Mouse (Mus musculus) forebrain, postnatal 0 days (tissue): ENCODE results near the gene Plin5. TPM values are rescaled to one million over a fixed set of nuclear protein-coding genes. Genes with fewer than 3 reads are reported as not detected.
A peak's percentile ranks its signal among the peaks of the same experiment; 100 is the strongest.
"Not testable (repeated sequence)": the region's sequence is repeated elsewhere in the genome, so short reads cannot be mapped to it uniquely, and the experiment has no call there.

Experiments used
- ATAC-seq: fragments of 200-750 bp; cut with Nextera tagmentation; 2 replicates; pipeline ENCODE4 v1.8.0; 2017; ENCODE audit warnings: mild to moderate bottlenecking, moderate library complexity
- DNase-seq: peaks from one replicate; pipeline ENCODE4 v3.0.0-alpha.2; 2015
- H3K27ac ChIP-seq: fragments of 300-500 bp; sonication (generic); 2 replicates; pipeline ENCODE4 v1.5.1; 2014; ENCODE audit warnings: low read depth, mild to moderate bottlenecking, antibody characterized with exemption, low read length, moderate library complexity, mixed read lengths
- H3K27me3 ChIP-seq: fragments of 300-500 bp; sonication (generic); 2 replicates; pipeline ENCODE4 v1.6.1; 2014; ENCODE audit warnings: mild to moderate bottlenecking, low read length, mixed read lengths; ENCODE audit not compliant: insufficient read depth
- H3K36me3 ChIP-seq: fragments of 300-500 bp; sonication (generic); 2 replicates; pipeline ENCODE4 v1.6.1; 2014; ENCODE audit warnings: mild to moderate bottlenecking, moderate library complexity; ENCODE audit not compliant: insufficient read depth
- H3K4me1 ChIP-seq: fragments of 300-500 bp; sonication (generic); 2 replicates; pipeline ENCODE4 v1.6.1; 2014; ENCODE audit warnings: antibody characterized with exemption; ENCODE audit not compliant: insufficient read depth
- H3K4me2 ChIP-seq: fragments of 300-500 bp; sonication (generic); 2 replicates; pipeline ENCODE4 v1.6.1; 2014; ENCODE audit warnings: low read depth, mild to moderate bottlenecking, moderate library complexity
- H3K4me3 ChIP-seq: fragments of 300-500 bp; sonication (generic); 2 replicates; pipeline ENCODE4 v1.5.1; 2014; ENCODE audit warnings: low read depth, low read length, mixed read lengths
- H3K9ac ChIP-seq: fragments of 300-500 bp; sonication (generic); 2 replicates; pipeline ENCODE4 v1.6.1; 2014; ENCODE audit warnings: mild to moderate bottlenecking
- H3K9me3 ChIP-seq: fragments of 300-500 bp; sonication (generic); 2 replicates; pipeline ENCODE4 v1.6.1; 2016; ENCODE audit warnings: low read length
- CTCF ChIP-seq: sonication (generic); IDR thresholded peaks from 2 replicates; pipeline ENCODE4 v1.5.1; 2016; ENCODE audit warnings: antibody characterized with exemption, control low read depth, low read depth
- WGBS: fragments of 180-500 bp; shearing (Covaris S2); extraction: QIAGEN DNeasy Blood & Tissue Kit; methylation state at CpG from one replicate; pipeline ENCODE4 v1.1.7; 2014; 5-methylcytosine and 5-hydroxymethylcytosine counted together
- polyA plus RNA-seq: library from polyadenylated mRNA; unstranded; fragments of >200 nt; fragmentation: Nextera tagmentation; extraction: Ambion mirVana; gene quantifications from 2 replicates; pipeline ENCODE4 v1.2.1, GENCODE M21; 2015
- total RNA-seq: library from RNA; depleted of rRNA; stranded (reverse); fragments of >200 nt; gene quantifications from 2 replicates; pipeline ENCODE4 v1.2.3, GENCODE M21; 2014; rRNA removed

Gene Plin5
- total and polyA plus RNA-seq, 2 experiments from 2014 or later: 2.7 to 3.9 TPM

GRCm38 (mm10) chr17:56072243-56072642, 45.2 kb downstream of the Plin5 start:
- ATAC-seq (no peak), DNase-seq (no peak)
- peaks cover 57% of the 10 kb centered on the region for H3K36me3 ChIP-seq
- no peaks in the 10 kb centered on the region for H3K9me3 ChIP-seq
- WGBS: 89% methylated on average over 5 of the region's 5 CpGs
- H3K4me3 ChIP-seq: no peak overlapping the region
- H3K4me2 ChIP-seq: no peak overlapping the region
- TF ChIP-seq CTCF: no peak
- no peak overlapping the region for H3K9ac ChIP-seq
- H3K4me1 ChIP-seq: peaks cover 7% of the 10 kb centered on the region; the same call in 1 of the 2 replicates
- H3K27ac ChIP-seq: no peak overlapping the region
- H3K27me3 ChIP-seq: no peaks in the 10 kb centered on the region

- Histone ChIP-seq H3K27me3 (no peaks in the 10 kb centered on the region), H3K36me3 (peaks cover 62% of the 10 kb centered on the region), H3K4me3 (no peak overlapping the region), H3K4me2 (no peak overlapping the region), H3K4me1 (peaks cover 7% of the 10 kb centered on the region; the same call in 1 of the 2 replicates), H3K9ac (no peak overlapping the region), H3K27ac (no peak overlapping the region), H3K9me3 (no peaks in the 10 kb centered on the region)
- ATAC-seq (no peak), DNase-seq (no peak)
- no peak for TF ChIP-seq CTCF
Observed at GRCm38 (mm10) chr17:56071126-56071525, 46.3 kb downstream of the Plin5 start.

GRCm38 (mm10) chr17:56069066-56069465, 48.3 kb downstream of the Plin5 start:
- H3K4me2 ChIP-seq: no peak overlapping the region
- 95% methylated on average over 14 of the region's 14 CpGs for WGBS
- DNase-seq (no peak), ATAC-seq (no peak)
- no peak overlapping the region for H3K4me3 ChIP-seq
- no peaks in the 10 kb centered on the region for H3K9me3 ChIP-seq
- peaks cover 70% of the 10 kb centered on the region for H3K36me3 ChIP-seq
- peaks cover 4% of the 10 kb centered on the region; the same call in 1 of the 2 replicates for H3K4me1 ChIP-seq
- no peaks in the 10 kb centered on the region for H3K27me3 ChIP-seq
- H3K27ac ChIP-seq: no peak overlapping the region
- no peak overlapping the region for H3K9ac ChIP-seq
- no peak for TF ChIP-seq CTCF

- no peak for DNase-seq
- no peak overlapping the region for H3K4me2 ChIP-seq
Observed at GRCm38 (mm10) chr17:56066451-56066850, 50.9 kb downstream of the Plin5 start.

DNA sequence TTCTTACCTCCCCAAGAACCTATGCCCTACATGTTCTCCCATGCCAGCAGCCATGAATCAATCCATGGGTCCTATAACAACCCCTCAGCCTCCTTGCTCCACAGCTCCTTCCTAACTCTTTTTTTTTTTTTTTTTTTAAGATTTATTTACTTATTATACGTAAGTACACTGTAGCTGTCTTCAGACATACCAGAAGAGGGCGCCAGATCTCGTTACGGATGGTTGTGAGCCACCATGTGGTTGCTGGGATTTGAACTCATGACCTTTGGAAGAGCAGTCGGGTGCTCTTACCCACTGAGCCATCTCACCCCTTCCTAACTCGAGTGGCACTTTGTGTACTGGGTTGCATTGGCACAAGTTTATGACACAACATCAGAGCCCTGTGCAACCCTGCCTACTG, 51.7 kb downstream of the Plin5 start:
- H3K9me3 ChIP-seq, DNase-seq, ATAC-seq, H3K4me3 ChIP-seq, H3K27me3 ChIP-seq, H3K27ac ChIP-seq, H3K4me2 ChIP-seq, H3K9ac ChIP-seq, H3K4me1 ChIP-seq: not testable (repeated sequence)
- peak; percentile 31; the same call in 1 of the 2 replicates for TF ChIP-seq CTCF
- WGBS: 86% methylated on average over 6 of the region's 6 CpGs
- H3K36me3 ChIP-seq: peaks cover 59% of the 10 kb centered on the region

More at GRCm38 (mm10) chr17:56066451-56066850, 50.9 kb downstream of the Plin5 start:
- Histone ChIP-seq H3K36me3 (peaks cover 66% of the 10 kb centered on the region), H3K9me3 (no peaks in the 10 kb centered on the region), H3K4me1 (no peaks in the 10 kb centered on the region), H3K27ac (no peak overlapping the region), H3K9ac (no peak overlapping the region), H3K27me3 (no peaks in the 10 kb centered on the region), H3K4me3 (no peak overlapping the region)
- no peak for TF ChIP-seq CTCF
- ATAC-seq: no peak

DNA sequence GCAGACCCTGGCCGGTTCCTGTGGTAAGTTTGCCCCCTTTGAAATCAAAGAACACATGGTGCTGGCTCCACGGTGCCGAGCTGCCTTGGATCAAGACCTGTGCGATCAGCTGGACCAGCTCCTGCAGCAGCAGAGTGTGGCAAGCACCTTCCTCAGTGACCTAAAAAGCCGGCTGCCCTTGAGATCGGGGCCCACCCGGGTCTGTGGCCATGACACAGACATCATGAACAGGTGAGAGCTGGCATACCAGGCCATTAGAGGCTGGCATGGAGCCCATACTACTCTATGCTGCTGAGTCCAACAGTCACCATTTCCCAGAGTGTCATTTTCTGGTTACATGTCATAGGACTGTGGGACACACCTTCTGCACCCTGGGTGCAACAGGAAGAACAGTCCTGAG, 55.3 kb downstream of the Plin5 start:
- H3K36me3 ChIP-seq: peaks cover 35% of the 10 kb centered on the region
- no peaks in the 10 kb centered on the region for H3K4me1 ChIP-seq
- no peak overlapping the region for H3K4me3 ChIP-seq
- ATAC-seq (no peak), DNase-seq (no peak)
- no peaks in the 10 kb centered on the region for H3K9me3 ChIP-seq
- H3K27me3 ChIP-seq: no peaks in the 10 kb centered on the region
- TF ChIP-seq CTCF: no peak
- H3K27ac ChIP-seq: no peak overlapping the region
- H3K4me2 ChIP-seq: no peak overlapping the region
- H3K9ac ChIP-seq: no peak overlapping the region
- 92% methylated on average over 7 of the region's 7 CpGs for WGBS

Other genes starting within 250 kb of the Plin5 start
- gene Zfp119a, start 238.7 kb downstream of the Plin5 start, total RNA-seq: 8.8 and 15.1 TPM in 2 replicates
- gene Zfp119a, start 238.7 kb downstream of the Plin5 start, polyA plus RNA-seq: 4.6 and 6.9 TPM in 2 replicates
- 11.5 and 14.9 TPM in 2 replicates for gene Zfp959, start 225.5 kb downstream of the Plin5 start, total RNA-seq
- gene Zfp959, start 225.5 kb downstream of the Plin5 start, polyA plus RNA-seq: 6.2 and 8.4 TPM in 2 replicates
- 5.7 and 6.5 TPM in 2 replicates for gene Zfp119b, start 168.1 kb downstream of the Plin5 start, total RNA-seq
- gene Zfp119b, start 168.1 kb downstream of the Plin5 start, polyA plus RNA-seq: 5.4 and 6.0 TPM in 2 replicates
- 2.1 and 3.4 TPM in 2 replicates for gene Ebi3, start 165.0 kb downstream of the Plin5 start, total RNA-seq
- 6.4 and 7.7 TPM in 2 replicates for gene Ebi3, start 165.0 kb downstream of the Plin5 start, polyA plus RNA-seq
- 12.9 and 15.2 TPM in 2 replicates for gene Yju2, start 158.5 kb downstream of the Plin5 start, total RNA-seq
- 12.9 and 15.2 TPM in 2 replicates for gene Yju2, start 158.5 kb downstream of the Plin5 start, polyA plus RNA-seq
- 124 and 152 TPM in 2 replicates for gene Shd, start 147.1 kb downstream of the Plin5 start, total RNA-seq
- gene Shd, start 147.1 kb downstream of the Plin5 start, polyA plus RNA-seq: 106 and 116 TPM in 2 replicates
- 106 and 113 TPM in 2 replicates for gene Fsd1, start 131.1 kb downstream of the Plin5 start, total RNA-seq
- 162 and 169 TPM in 2 replicates for gene Fsd1, start 131.1 kb downstream of the Plin5 start, polyA plus RNA-seq
- 2.2 and 4.5 TPM in 2 replicates for gene Stap2, start 112.0 kb downstream of the Plin5 start, total RNA-seq
- 4.0 and 4.3 TPM in 2 replicates for gene Stap2, start 112.0 kb downstream of the Plin5 start, polyA plus RNA-seq
- 155 and 159 TPM in 2 replicates for gene Mpnd, start 111.9 kb downstream of the Plin5 start, total RNA-seq
- gene Mpnd, start 111.9 kb downstream of the Plin5 start, polyA plus RNA-seq: 99.0 and 110 TPM in 2 replicates
- 65.1 and 74.5 TPM in 2 replicates for gene Sh3gl1, start 81.0 kb downstream of the Plin5 start, total RNA-seq
- gene Sh3gl1, start 81.0 kb downstream of the Plin5 start, polyA plus RNA-seq: 93.2 and 99.0 TPM in 2 replicates
- 4.7 and 5.9 TPM in 2 replicates for gene Chaf1a, start 77.2 kb downstream of the Plin5 start, total RNA-seq
- gene Chaf1a, start 77.2 kb downstream of the Plin5 start, polyA plus RNA-seq: 4.5 and 4.6 TPM in 2 replicates
- gene Ubxn6, start 42.6 kb downstream of the Plin5 start, total RNA-seq: 90.3 and 109 TPM in 2 replicates
- gene Ubxn6, start 42.6 kb downstream of the Plin5 start, polyA plus RNA-seq: 88.1 and 88.6 TPM in 2 replicates
- 79.9 and 96.4 TPM in 2 replicates for gene Hdgfl2, start 38.0 kb downstream of the Plin5 start, total RNA-seq
- gene Hdgfl2, start 38.0 kb downstream of the Plin5 start, polyA plus RNA-seq: 99.9 and 114 TPM in 2 replicates
- gene Plin4, start 7.8 kb downstream of the Plin5 start, total RNA-seq: 0.08 and 0.52 TPM in 2 replicates
- gene Plin4, start 7.8 kb downstream of the Plin5 start, polyA plus RNA-seq: 0.02 TPM in 1 of 2 replicates, not detected in the other
- gene Lrg1, start 4.4 kb upstream of the Plin5 start, total RNA-seq: not detected in 2 replicates
- gene Lrg1, start 4.4 kb upstream of the Plin5 start, polyA plus RNA-seq: 0.33 and 0.46 TPM in 2 replicates
- 71.0 and 76.4 TPM in 2 replicates for gene Sema6b, start 22.7 kb upstream of the Plin5 start, total RNA-seq
- gene Sema6b, start 22.7 kb upstream of the Plin5 start, polyA plus RNA-seq: 15.6 and 18.1 TPM in 2 replicates
- gene Tnfaip8l1, start 44.9 kb upstream of the Plin5 start, total RNA-seq: 11.0 and 12.8 TPM in 2 replicates
- gene Tnfaip8l1, start 44.9 kb upstream of the Plin5 start, polyA plus RNA-seq: 8.6 TPM in 2 replicates
- gene Mydgf, start 66.3 kb upstream of the Plin5 start, total RNA-seq: 52.3 and 65.1 TPM in 2 replicates
- 65.7 and 75.0 TPM in 2 replicates for gene Mydgf, start 66.3 kb upstream of the Plin5 start, polyA plus RNA-seq
- gene Dpp9, start 101.3 kb upstream of the Plin5 start, total RNA-seq: 16.2 and 21.9 TPM in 2 replicates
- 16.1 and 19.5 TPM in 2 replicates for gene Dpp9, start 101.3 kb upstream of the Plin5 start, polyA plus RNA-seq
- gene Fem1a, start 139.2 kb upstream of the Plin5 start, total RNA-seq: 44.2 and 53.6 TPM in 2 replicates
- gene Fem1a, start 139.2 kb upstream of the Plin5 start, polyA plus RNA-seq: 15.4 and 17.2 TPM in 2 replicates
- gene Ticam1, start 159.2 kb upstream of the Plin5 start, total RNA-seq: 1.9 and 2.5 TPM in 2 replicates
- 1.2 and 1.5 TPM in 2 replicates for gene Ticam1, start 159.2 kb upstream of the Plin5 start, polyA plus RNA-seq
- gene Plin3, start 175.3 kb upstream of the Plin5 start, total RNA-seq: 8.1 and 8.5 TPM in 2 replicates
- 12.4 and 13.9 TPM in 2 replicates for gene Plin3, start 175.3 kb upstream of the Plin5 start, polyA plus RNA-seq
- not detected in 2 replicates for gene Arrdc5, start 182.7 kb upstream of the Plin5 start, total RNA-seq
- not detected in 2 replicates for gene Arrdc5, start 182.7 kb upstream of the Plin5 start, polyA plus RNA-seq
- 7.4 and 11.6 TPM in 2 replicates for gene Uhrf1, start 185.7 kb upstream of the Plin5 start, total RNA-seq
- 8.9 and 9.9 TPM in 2 replicates for gene Uhrf1, start 185.7 kb upstream of the Plin5 start, polyA plus RNA-seq
- gene Kdm4b, start 208.5 kb upstream of the Plin5 start, total RNA-seq: 107 and 133 TPM in 2 replicates
- gene Kdm4b, start 208.5 kb upstream of the Plin5 start, polyA plus RNA-seq: 46.8 and 53.2 TPM in 2 replicates